Mouse (Mus musculus) heart, adult 11 months (tissue): ENCODE results near the gene Clvs2.
A peak's percentile ranks its signal among the peaks of the same experiment; 100 is the strongest.

Source experiments
- DNase-seq: peaks from one replicate; pipeline ENCODE4 v3.0.0; 2022

The Clvs2 gene

GRCm38 (mm10) chr10:33624131-33624879 lies at the start of gene Clvs2:
Clvs2 (minus strand) TSS chr10:33624769.
- peak; percentile 90 for DNase-seq

GRCm38 (mm10) chr10:33653142-33653541 lies 28.6 kb upstream of the Clvs2 start:
- peak; percentile 48 for DNase-seq

GRCm38 (mm10) chr10:33623577-33623991 lies 985 bp downstream of the Clvs2 start:
- no peak for DNase-seq

GRCm38 (mm10) chr10:33622700-33623099 lies 1.9 kb downstream of the Clvs2 start:
- peak; percentile 86 for DNase-seq

GRCm38 (mm10) chr10:33616207-33616606 lies 8.4 kb downstream of the Clvs2 start:
- peak; percentile 51 for DNase-seq

GRCm38 (mm10) chr10:33613197-33613596 lies 11.4 kb downstream of the Clvs2 start:
- no peak for DNase-seq

GRCm38 (mm10) chr10:33592732-33593131 lies 31.8 kb downstream of the Clvs2 start:
- peak; percentile 91 for DNase-seq

GRCm38 (mm10) chr10:33588800-33589199 lies 35.8 kb downstream of the Clvs2 start:
- no peak for DNase-seq

GRCm38 (mm10) chr10:33587118-33587517 lies 37.5 kb downstream of the Clvs2 start:
- no peak for DNase-seq

- DNase-seq = no peak
Observed at GRCm38 (mm10) chr10:33558081-33558480, 66.5 kb downstream of the Clvs2 start.

GRCm38 (mm10) chr10:33540331-33540730 lies 84.2 kb downstream of the Clvs2 start:
- DNase-seq = peak; percentile 68
